Mouse (Mus musculus) megakaryocyte, embryonic 14.5 days (primary cell): ENCODE results near the gene Spi1.

Source experiments
- FLI1 ChIP-seq: IDR thresholded peaks from 2 replicates; pipeline ENCODE4 v1.6.1; 2012; ENCODE audit warnings: low read length, inconsistent platforms, mixed read lengths
- GATA1 ChIP-seq: IDR thresholded peaks from 3 replicates; pipeline ENCODE4 v1.6.1; 2012; ENCODE audit warnings: mixed read lengths, low read length, inconsistent platforms, borderline replicate concordance

- TF ChIP-seq GATA1 (no peak), FLI1 (no peak)
These were observed 22.8 kb upstream of the Spi1 start for GRCm38 (mm10) chr2:91059376-91059775.
